ENCODE assay signal across 8 mouse cellular contexts in genomic region chr7:19789904-19790347, GRCm38 (mm10). TPM values are rescaled to one million over a fixed set of nuclear protein-coding genes. Genes with fewer than 3 reads are reported as not detected.
DNase-seq lines count a peak whose midpoint lies in the region; ATAC-seq and TF ChIP-seq lines count a peak whose summit lies in the region.

No protein-coding gene starts in this region.

- H3K36me3 ChIP-seq in CH12.LX (replicated peaks in 1 of 2; ENCODE audit: control insufficient read depth in 1 of 2, insufficient read depth in 1 of 2, low read length in 1 of 2), result peaks cover 0 to 13% of the 10 kb centered on the region in 2 experiments
- no peaks in the 10 kb centered on the region for H3K36me3 ChIP-seq in forebrain, embryonic 12.5 days (replicated peaks)
- no peaks in the 10 kb centered on the region for H3K36me3 ChIP-seq in heart, postnatal 0 days (replicated peaks; ENCODE audit: control insufficient read depth, insufficient read depth, low read length)
- H3K36me3 ChIP-seq in liver, embryonic 16.5 days (ENCODE audit: control insufficient read depth, insufficient read depth), result no peaks in the 10 kb centered on the region
- no peaks in the 10 kb centered on the region for H3K36me3 ChIP-seq in neural tube, embryonic 12.5 days
- H3K36me3 ChIP-seq in stomach, postnatal 0 days (ENCODE audit: control insufficient read depth, insufficient read depth, low read length), result no peaks in the 10 kb centered on the region

- no peak overlapping the region for H3K27ac ChIP-seq in CH12.LX (ENCODE audit: insufficient read depth, low read depth)
- no peak overlapping the region for H3K27ac ChIP-seq in forebrain, embryonic 12.5 days
- H3K27ac ChIP-seq in heart, postnatal 0 days (ENCODE audit: low read depth), result no peak overlapping the region
- H3K27ac ChIP-seq in liver, embryonic 16.5 days (ENCODE audit: low read length), result no peak overlapping the region
- no peak overlapping the region for H3K27ac ChIP-seq in neural tube, embryonic 12.5 days
- 0 out of 2 replicates have a peak overlapping the region, but pooled peaks have one; percentile 13 for H3K27ac ChIP-seq in stomach, postnatal 0 days (replicated peaks)

- peaks cover 16 to 68% of the 10 kb centered on the region in 2 experiments for H3K4me1 ChIP-seq in CH12.LX (ENCODE audit: control insufficient read depth in 1 of 2, insufficient read depth in 2 of 2)
- H3K4me1 ChIP-seq in forebrain, embryonic 12.5 days, result peaks cover 4% of the 10 kb centered on the region
- no peaks in the 10 kb centered on the region for H3K4me1 ChIP-seq in heart, postnatal 0 days (ENCODE audit: control insufficient read depth, insufficient read depth)
- H3K4me1 ChIP-seq in liver, embryonic 16.5 days (ENCODE audit: control insufficient read depth, low read depth, low read length), result peaks cover 4% of the 10 kb centered on the region
- peaks cover 4% of the 10 kb centered on the region; the same call in 1 of the 2 replicates for H3K4me1 ChIP-seq in neural tube, embryonic 12.5 days
- H3K4me1 ChIP-seq in stomach, postnatal 0 days (replicated peaks; ENCODE audit: control insufficient read depth, insufficient read depth), result no peaks in the 10 kb centered on the region; the same call in 1 of the 2 replicates

- peaks cover 7% of the 10 kb centered on the region for H3K9me3 ChIP-seq in CH12.LX (replicated peaks; ENCODE audit: low read length)
- H3K9me3 ChIP-seq in forebrain, embryonic 12.5 days, result no peaks in the 10 kb centered on the region
- H3K9me3 ChIP-seq in heart, postnatal 0 days (replicated peaks; ENCODE audit: control insufficient read depth, low read length), result no peaks in the 10 kb centered on the region
- no peaks in the 10 kb centered on the region for H3K9me3 ChIP-seq in liver, embryonic 16.5 days (replicated peaks; ENCODE audit: control insufficient read depth, low read length)
- no peaks in the 10 kb centered on the region for H3K9me3 ChIP-seq in neural tube, embryonic 12.5 days
- no peaks in the 10 kb centered on the region for H3K9me3 ChIP-seq in stomach, postnatal 0 days (ENCODE audit: control insufficient read depth, low read length)

- peak overlapping the region; percentile 42 for H3K4me2 ChIP-seq in CH12.LX (ENCODE audit: insufficient read depth, low read depth, poor library complexity, severe bottlenecking)
- peak overlapping the region; percentile 65 for H3K4me2 ChIP-seq in forebrain, embryonic 12.5 days
- peak overlapping the region; percentile 60 for H3K4me2 ChIP-seq in heart, postnatal 0 days (ENCODE audit: low read depth, low read length)
- peak overlapping the region; percentile 64 for H3K4me2 ChIP-seq in liver, embryonic 16.5 days (ENCODE audit: low read depth, low read length)
- peak overlapping the region; percentile 64 for H3K4me2 ChIP-seq in neural tube, embryonic 12.5 days (replicated peaks)
- peak overlapping the region; percentile 55 for H3K4me2 ChIP-seq in stomach, postnatal 0 days (replicated peaks; ENCODE audit: low read depth)

- 0 out of 2 replicates have a peak overlapping the region, but pooled peaks have one; percentile 21 for H3K9ac ChIP-seq in CH12.LX (ENCODE audit: insufficient read depth, low read depth)
- peak overlapping the region; percentile 58 for H3K9ac ChIP-seq in forebrain, embryonic 12.5 days
- 0 out of 2 replicates have a peak overlapping the region, but pooled peaks have one; percentile 4 for H3K9ac ChIP-seq in heart, postnatal 0 days (replicated peaks; ENCODE audit: low read depth, low read length)
- no peak overlapping the region for H3K9ac ChIP-seq in liver, embryonic 16.5 days (ENCODE audit: low read depth, low read length)
- 0 out of 2 replicates have a peak overlapping the region, but pooled peaks have one; percentile 26 for H3K9ac ChIP-seq in neural tube, embryonic 12.5 days
- 0 out of 2 replicates have a peak overlapping the region, but pooled peaks have one; percentile 27 for H3K9ac ChIP-seq in stomach, postnatal 0 days (ENCODE audit: low read length)

- 2% methylated on average over 19 of the region's 19 CpGs for WGBS in forebrain, embryonic 12.5 days
- WGBS in heart, postnatal 0 days, result under 1% methylated on average over 19 of the region's 19 CpGs
- 1% methylated on average over 19 of the region's 19 CpGs for WGBS in liver, embryonic 16.5 days (ENCODE audit: insufficient replicate concordance)
- 2% methylated on average over 19 of the region's 19 CpGs for WGBS in neural tube, embryonic 12.5 days
- 3% methylated on average over 19 of the region's 19 CpGs for WGBS in stomach, postnatal 0 days

- dilution Hi-C loops in CH12.LX (cut with MboI; ENCODE audit: extremely low pct_ligation_motif_present, extremely low pct_unique_long_range_greater_than_20kb, low sequenced_read_pairs), result no loop called here

- in situ Hi-C loops in CH12.LX (cut with MboI; ENCODE audit: low pct_ligation_motif_present, low pct_unique_long_range_greater_than_20kb, low sequenced_read_pairs), result loop anchor here (5.0 kb wide), 1 partner anchor 38 kb away; the partner anchor contains the start of gene Nectin2

- H3K4me3 ChIP-seq in CH12.LX (replicated peaks in 1 of 3; ENCODE audit: low read depth in 2 of 3, low read length in 2 of 3, poor library complexity in 1 of 3), result peak overlapping the region; percentile 23 to 39 (median 25)
- peak overlapping the region; percentile 40 for H3K4me3 ChIP-seq in forebrain, embryonic 12.5 days (replicated peaks)
- peak overlapping the region; percentile 34 for H3K4me3 ChIP-seq in heart, postnatal 0 days (ENCODE audit: low read depth, low read length)
- peak overlapping the region; percentile 45 for H3K4me3 ChIP-seq in liver, embryonic 16.5 days (ENCODE audit: low read depth, low read length)
- H3K4me3 ChIP-seq in neural tube, embryonic 12.5 days, result peak overlapping the region; percentile 26; the same call in 1 of the 2 replicates
- peak overlapping the region; percentile 26 for H3K4me3 ChIP-seq in stomach, postnatal 0 days (ENCODE audit: low read depth, low read length)

- peak; percentile 68 to 91; a peak in 3 of 4 replicates for TF ChIP-seq CTCF in CH12.LX (conservative IDR thresholded peaks at IDR 0.05 in 1 of 2, IDR thresholded peaks at IDR 0.05 in 1 of 2; ENCODE audit: low read depth in 2 of 2, low read length in 2 of 2)
- peak; percentile 95 for TF ChIP-seq CTCF in heart, postnatal 0 days (IDR thresholded peaks at IDR 0.05; ENCODE audit: low read depth)
- TF ChIP-seq CTCF in stomach, postnatal 0 days (IDR thresholded peaks at IDR 0.05; ENCODE audit: low read depth), result peak; percentile 96

- DNase-seq in CH12.LX (ENCODE audit: extremely low read depth), result peak; percentile 87
- DNase-seq in c-Kit-positive CD71-positive TER-119-positive erythroid progenitor cells, embryonic 14.5 days (ENCODE audit: low spot score), result peak; percentile 77
- DNase-seq in heart, postnatal 0 days (ENCODE audit: low spot score), result peak; percentile 71
- peak; percentile 96 to 97 for DNase-seq in kidney, postnatal 4 days
- DNase-seq in stomach, postnatal 0 days (ENCODE audit: low spot score), result peak; percentile 95

- TF ChIP-seq POLR2A in CH12.LX (IDR thresholded peaks at IDR 0.05; ENCODE audit: low read depth, low read length), result no peak

- H3K27me3 ChIP-seq in CH12.LX (replicated peaks), result peaks cover 4% of the 10 kb centered on the region
- peaks cover 11% of the 10 kb centered on the region for H3K27me3 ChIP-seq in forebrain, embryonic 12.5 days
- H3K27me3 ChIP-seq in heart, postnatal 0 days (ENCODE audit: control insufficient read depth, insufficient read depth, low read length), result no peaks in the 10 kb centered on the region
- no peaks in the 10 kb centered on the region for H3K27me3 ChIP-seq in liver, embryonic 16.5 days (ENCODE audit: control insufficient read depth, insufficient read depth, low read depth, low read length)
- peaks cover under 1% of the 10 kb centered on the region; the same call in 1 of the 2 replicates for H3K27me3 ChIP-seq in neural tube, embryonic 12.5 days (replicated peaks)
- no peaks in the 10 kb centered on the region for H3K27me3 ChIP-seq in stomach, postnatal 0 days (ENCODE audit: control insufficient read depth, insufficient read depth, low read length)

- TF ChIP-seq RAD21 in CH12.LX (IDR thresholded peaks at IDR 0.05; ENCODE audit: low read depth, low read length), result peak; percentile 57

- H3K79me2 ChIP-seq in CH12.LX (replicated peaks; ENCODE audit: control insufficient read depth, extremely low read depth, insufficient read depth, poor library complexity, severe bottlenecking), result no peaks in the 10 kb centered on the region

- peak; percentile 58; the same call in 1 of the 2 replicates for TF ChIP-seq EP300 in CH12.LX (IDR thresholded peaks at IDR 0.05; ENCODE audit: low read length)
- TF ChIP-seq EP300 in heart, postnatal 0 days (IDR thresholded peaks at IDR 0.05; ENCODE audit: low read depth), result no peak
- no peak for TF ChIP-seq EP300 in stomach, postnatal 0 days (optimal IDR thresholded peaks at IDR 0.05)

- ATAC-seq in forebrain, embryonic 12.5 days (ENCODE audit: low FRiP score), result peak; percentile 46; the same call in 1 of the 2 replicates
- ATAC-seq in heart, postnatal 0 days (ENCODE audit: insufficient read depth, low read depth), result peak; percentile 72
- peak; percentile 16; the same call in 1 of the 2 replicates for ATAC-seq in liver, embryonic 16.5 days (ENCODE audit: low read depth)
- ATAC-seq in neural tube, embryonic 12.5 days (ENCODE audit: low FRiP score, low read depth), result no peak
- ATAC-seq in stomach, postnatal 0 days (ENCODE audit: low FRiP score, low TSS enrichment), result peak; percentile 56

RNA-seq across cellular contexts. Expression of gene Cblc, which starts 6.7 kb away (rescaled TPM):
- 30.8 and 38.9 TPM in 2 replicates for total RNA-seq in CH12.LX (2012; rRNA removed)
- 6.4 and 7.2 TPM in 2 replicates for total RNA-seq in CH12.LX (2014; rRNA removed)
- polyA plus RNA-seq in CH12.LX (2012; ENCODE audit: insufficient read length, low read depth), result 12.7 and 13.4 TPM in 2 replicates
- polyA plus RNA-seq in forebrain, embryonic 12.5 days (2016; fragmentation: Nextera tagmentation; extraction: Ambion mirVana), result 0.47 and 0.56 TPM in 2 replicates
- 0.35 TPM in 1 of 2 replicates, not detected in the other for total RNA-seq in heart, postnatal 0 days (2014; rRNA removed; ENCODE audit: low replicate concordance)
- polyA plus RNA-seq in heart, postnatal 0 days (2015; fragmentation: Nextera tagmentation; extraction: Ambion mirVana), result 0.36 and 0.37 TPM in 2 replicates
- 4.7 and 5.4 TPM in 2 replicates for polyA plus RNA-seq in liver, embryonic 16.5 days (2015; fragmentation: Nextera tagmentation; extraction: Ambion mirVana)
- 0.73 and 0.87 TPM in 2 replicates for polyA plus RNA-seq in neural tube, embryonic 12.5 days (2016; fragmentation: Nextera tagmentation; extraction: Ambion mirVana)
- polyA plus RNA-seq in stomach, postnatal 0 days (2015; fragmentation: Nextera tagmentation; extraction: Ambion mirVana), result 44.4 and 48.5 TPM in 2 replicates

RNA-seq across cellular contexts. Expression of gene Bcam, which starts 19.1 kb away (rescaled TPM):
- 8.2 and 10.9 TPM in 2 replicates for total RNA-seq in CH12.LX (2012; rRNA removed)
- total RNA-seq in CH12.LX (2014; rRNA removed), result 2.4 and 3.0 TPM in 2 replicates
- polyA plus RNA-seq in CH12.LX (2012; ENCODE audit: insufficient read length, low read depth), result 4.8 and 5.3 TPM in 2 replicates
- 8.9 and 10.9 TPM in 2 replicates for polyA plus RNA-seq in forebrain, embryonic 12.5 days (2016; fragmentation: Nextera tagmentation; extraction: Ambion mirVana)
- total RNA-seq in heart, postnatal 0 days (2014; rRNA removed; ENCODE audit: low replicate concordance), result 697 and 786 TPM in 2 replicates
- polyA plus RNA-seq in heart, postnatal 0 days (2015; fragmentation: Nextera tagmentation; extraction: Ambion mirVana), result 293 and 303 TPM in 2 replicates
- 7.4 and 9.7 TPM in 2 replicates for polyA plus RNA-seq in liver, embryonic 16.5 days (2015; fragmentation: Nextera tagmentation; extraction: Ambion mirVana)
- polyA plus RNA-seq in neural tube, embryonic 12.5 days (2016; fragmentation: Nextera tagmentation; extraction: Ambion mirVana), result 15.1 and 15.4 TPM in 2 replicates
- polyA plus RNA-seq in stomach, postnatal 0 days (2015; fragmentation: Nextera tagmentation; extraction: Ambion mirVana), result 87.5 and 103 TPM in 2 replicates

RNA-seq across cellular contexts. Expression of gene Bcl3, which starts 32.6 kb away (rescaled TPM):
- total RNA-seq in CH12.LX (2012; rRNA removed) (15.8 and 18.8 TPM in 2 replicates), CH12.LX (2014; rRNA removed) (3.2 and 3.8 TPM in 2 replicates)
- polyA plus RNA-seq in CH12.LX (2012; ENCODE audit: insufficient read length, low read depth), result 17.9 and 25.2 TPM in 2 replicates
- polyA plus RNA-seq in forebrain, embryonic 12.5 days (2016; fragmentation: Nextera tagmentation; extraction: Ambion mirVana), result 0.62 and 0.96 TPM in 2 replicates
- 1.7 and 6.7 TPM in 2 replicates for total RNA-seq in heart, postnatal 0 days (2014; rRNA removed; ENCODE audit: low replicate concordance)
- polyA plus RNA-seq in heart, postnatal 0 days (2015; fragmentation: Nextera tagmentation; extraction: Ambion mirVana), result 1.6 and 2.0 TPM in 2 replicates
- polyA plus RNA-seq in liver, embryonic 16.5 days (2015; fragmentation: Nextera tagmentation; extraction: Ambion mirVana), result 4.1 and 4.4 TPM in 2 replicates
- polyA plus RNA-seq in neural tube, embryonic 12.5 days (2016; fragmentation: Nextera tagmentation; extraction: Ambion mirVana), result 1.0 and 2.1 TPM in 2 replicates
- 8.9 and 9.1 TPM in 2 replicates for polyA plus RNA-seq in stomach, postnatal 0 days (2015; fragmentation: Nextera tagmentation; extraction: Ambion mirVana)

RNA-seq across cellular contexts. Expression of gene Nectin2, which starts 39.6 kb away (rescaled TPM):
- total RNA-seq in CH12.LX (2012; rRNA removed), result 9.1 and 14.1 TPM in 2 replicates
- total RNA-seq in CH12.LX (2014; rRNA removed), result 3.0 and 3.4 TPM in 2 replicates
- polyA plus RNA-seq in CH12.LX (2012; ENCODE audit: insufficient read length, low read depth), result 6.3 and 6.5 TPM in 2 replicates
- 45.9 and 47.3 TPM in 2 replicates for polyA plus RNA-seq in forebrain, embryonic 12.5 days (2016; fragmentation: Nextera tagmentation; extraction: Ambion mirVana)
- total RNA-seq in heart, postnatal 0 days (2014; rRNA removed; ENCODE audit: low replicate concordance), result 76.5 and 81.3 TPM in 2 replicates
- polyA plus RNA-seq in heart, postnatal 0 days (2015; fragmentation: Nextera tagmentation; extraction: Ambion mirVana), result 43.6 and 44.8 TPM in 2 replicates
- polyA plus RNA-seq in liver, embryonic 16.5 days (2015; fragmentation: Nextera tagmentation; extraction: Ambion mirVana), result 12.9 and 15.8 TPM in 2 replicates
- 63.5 and 64.4 TPM in 2 replicates for polyA plus RNA-seq in neural tube, embryonic 12.5 days (2016; fragmentation: Nextera tagmentation; extraction: Ambion mirVana)
- 82.2 and 83.8 TPM in 2 replicates for polyA plus RNA-seq in stomach, postnatal 0 days (2015; fragmentation: Nextera tagmentation; extraction: Ambion mirVana)
